Mouse (Mus musculus): ENCODE measurements around the gene Emg1.
"Not testable (repeated sequence)": the region's sequence is repeated elsewhere in the genome, so short reads cannot be mapped to it uniquely, and the experiment has no call there.

The Emg1 gene

DNA sequence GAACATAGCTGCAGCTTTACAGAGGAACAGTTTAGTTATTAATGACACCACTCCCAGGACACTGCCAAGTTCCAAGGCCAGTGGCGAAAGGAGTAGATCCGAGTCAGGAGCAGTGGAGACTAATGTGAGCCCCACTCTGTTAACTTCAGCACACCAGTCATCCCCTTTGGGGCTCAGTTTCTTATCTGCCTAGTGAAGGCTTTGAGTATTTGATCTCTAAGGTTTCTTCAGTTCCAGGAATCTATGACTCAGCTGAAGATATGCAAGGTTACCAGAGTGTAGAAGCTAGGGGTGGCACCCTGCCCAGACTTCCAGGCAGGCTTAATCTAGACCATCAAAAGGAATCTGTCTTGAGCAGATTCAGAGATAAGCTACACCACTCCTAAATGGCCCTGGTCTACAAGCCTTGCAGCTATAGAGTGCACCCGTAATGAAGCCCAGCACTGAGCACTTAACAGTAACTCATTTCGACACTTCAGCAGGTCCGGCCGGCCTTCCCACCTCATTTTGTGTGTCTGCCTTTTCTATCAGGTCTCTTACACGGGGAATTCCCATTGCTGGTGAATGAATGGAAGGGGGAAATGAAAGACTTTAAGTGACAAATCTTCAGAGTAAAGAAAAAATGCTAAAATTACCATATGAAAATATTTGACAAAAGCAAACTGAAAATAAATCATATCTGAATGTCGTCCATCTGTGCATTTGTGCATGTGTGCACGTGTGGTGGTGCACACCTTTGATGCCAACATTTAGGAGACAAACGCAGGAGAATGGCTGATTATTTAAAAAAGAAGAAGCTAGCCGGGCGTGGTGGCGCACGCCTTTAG, 28.2 kb downstream of the Emg1 start:
- peak; percentile 84 for DNase-seq (ENCODE audit: extremely low read depth, low read depth, low spot score)

DNA sequence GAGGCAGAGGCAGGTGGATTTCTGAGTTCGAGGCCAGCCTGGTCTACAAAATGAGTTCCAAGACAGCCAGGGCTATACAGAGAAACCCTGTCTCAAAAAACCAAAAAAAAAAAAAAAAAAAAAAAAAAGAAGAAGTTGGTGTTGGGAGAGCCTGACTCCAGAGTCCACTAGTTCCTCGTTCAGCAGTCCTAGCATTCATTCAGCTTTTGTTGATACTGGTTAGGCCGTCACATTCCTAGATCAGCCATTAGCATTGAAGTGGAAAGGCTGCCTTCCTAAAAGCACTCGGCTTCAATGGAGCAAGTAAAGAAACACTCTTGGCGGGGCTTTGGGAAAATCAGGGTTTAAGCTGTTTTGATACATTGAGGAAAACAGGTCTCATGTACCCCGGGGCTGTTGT, 29.7 kb downstream of the Emg1 start:
- DNase-seq (ENCODE audit: extremely low read depth, low read depth, low spot score) = not testable (repeated sequence)

DNA sequence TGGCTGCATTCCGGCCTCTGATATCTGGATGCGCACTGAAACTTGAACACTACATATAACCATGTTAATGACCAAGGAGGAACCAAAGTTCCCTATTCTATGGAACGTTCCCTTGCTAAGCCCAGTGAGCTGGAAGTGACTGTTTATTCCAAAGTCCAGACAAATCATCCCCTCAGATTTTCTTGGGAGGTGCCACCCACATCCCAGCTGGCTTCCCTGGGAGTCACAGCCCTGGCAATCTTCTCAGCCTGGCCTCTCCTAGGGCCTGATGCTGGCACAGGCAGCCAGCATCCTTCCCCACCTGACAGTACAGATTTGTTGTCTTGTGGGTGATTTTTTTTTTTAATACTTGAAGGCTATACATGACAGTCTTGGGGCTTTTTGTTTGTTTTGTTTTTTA, 32.5 kb downstream of the Emg1 start:
- no peak for DNase-seq (ENCODE audit: extremely low read depth, low read depth, low spot score)

- DNase-seq (ENCODE audit: extremely low read depth, low read depth, low spot score) = no peak
Observed at GRCm38 (mm10) chr6:124678769-124679168, 33.2 kb downstream of the Emg1 start.

GRCm38 (mm10) chr6:124676171-124676570, 35.8 kb downstream of the Emg1 start:
- DNase-seq (ENCODE audit: extremely low read depth, low read depth, low spot score) = no peak

DNA sequence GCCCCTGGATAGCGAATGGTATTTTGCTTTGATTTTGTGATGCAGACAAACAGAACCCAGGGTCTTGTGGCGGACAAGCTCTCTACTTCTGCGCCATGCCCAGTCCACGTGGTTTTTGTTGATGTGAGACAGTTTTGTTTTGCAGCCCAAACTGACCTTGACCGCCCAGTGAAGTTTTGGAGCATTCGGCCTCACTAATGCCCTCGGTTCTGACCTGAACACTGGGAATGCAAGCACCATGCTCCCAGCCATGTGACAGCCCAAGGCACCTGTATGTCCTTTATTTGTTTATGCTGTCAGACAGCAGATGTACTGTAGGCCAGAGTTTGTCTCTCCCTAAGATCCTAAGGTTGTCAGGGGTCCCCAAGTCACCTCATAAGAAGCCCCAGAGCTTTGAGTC, 37.4 kb downstream of the Emg1 start:
- no peak for DNase-seq (ENCODE audit: extremely low read depth, low read depth, low spot score)

DNA sequence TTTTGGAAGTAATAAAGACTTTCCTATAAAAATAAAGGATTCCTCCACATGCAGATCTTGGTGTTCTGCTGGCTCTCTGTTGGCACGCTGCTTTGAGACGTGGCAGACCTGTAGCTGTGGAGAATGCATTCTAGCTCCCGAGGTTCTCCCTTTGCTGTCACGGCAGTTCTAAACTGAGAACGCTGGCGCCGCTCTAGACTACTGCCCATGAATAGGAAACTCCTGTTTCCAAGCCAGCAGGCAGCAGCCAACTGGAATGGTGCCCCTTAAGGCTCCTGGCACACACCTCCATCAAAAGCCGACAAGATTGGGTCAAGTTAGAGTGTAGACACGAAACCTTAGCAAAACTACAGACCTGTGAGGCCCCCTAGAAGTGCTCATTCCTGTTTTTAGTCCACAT, 38.4 kb downstream of the Emg1 start:
- no peak for DNase-seq (ENCODE audit: extremely low read depth, low read depth, low spot score)

- no peak for DNase-seq (ENCODE audit: extremely low read depth, low read depth, low spot score)
Observed at GRCm38 (mm10) chr6:124672100-124672499, 39.9 kb downstream of the Emg1 start.

DNA sequence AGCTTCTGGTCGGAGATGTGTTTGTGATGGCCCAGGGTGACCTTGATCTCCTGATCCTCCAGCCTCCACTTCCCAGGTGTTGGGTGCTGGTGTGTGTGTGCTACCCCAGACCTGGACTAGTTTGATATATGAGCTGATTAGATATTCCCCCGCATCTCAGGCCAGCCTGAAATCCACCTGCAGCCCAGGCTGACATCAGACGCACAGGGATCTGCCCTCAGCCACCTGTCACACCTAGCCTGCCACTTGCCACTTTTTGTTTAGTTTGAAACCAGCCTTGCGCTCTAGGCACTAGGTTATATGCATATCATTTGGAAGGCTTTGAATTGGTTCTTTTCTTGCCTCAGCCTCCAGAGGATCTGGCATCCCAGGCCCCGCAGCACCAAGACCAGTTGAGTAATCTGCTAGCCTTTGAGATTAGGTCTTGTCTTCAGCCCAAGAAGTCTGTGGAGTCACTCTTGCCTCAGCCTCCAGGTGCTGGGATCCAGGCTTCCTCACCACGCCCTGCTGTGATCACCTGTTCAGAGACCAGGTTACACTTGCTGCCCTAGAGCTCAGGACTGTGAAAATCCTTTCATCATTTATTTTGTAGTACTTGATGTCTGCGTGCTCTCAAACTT, 41.6 kb downstream of the Emg1 start:
- DNase-seq (ENCODE audit: extremely low read depth, low read depth, low spot score) = peak; percentile 42

DNA sequence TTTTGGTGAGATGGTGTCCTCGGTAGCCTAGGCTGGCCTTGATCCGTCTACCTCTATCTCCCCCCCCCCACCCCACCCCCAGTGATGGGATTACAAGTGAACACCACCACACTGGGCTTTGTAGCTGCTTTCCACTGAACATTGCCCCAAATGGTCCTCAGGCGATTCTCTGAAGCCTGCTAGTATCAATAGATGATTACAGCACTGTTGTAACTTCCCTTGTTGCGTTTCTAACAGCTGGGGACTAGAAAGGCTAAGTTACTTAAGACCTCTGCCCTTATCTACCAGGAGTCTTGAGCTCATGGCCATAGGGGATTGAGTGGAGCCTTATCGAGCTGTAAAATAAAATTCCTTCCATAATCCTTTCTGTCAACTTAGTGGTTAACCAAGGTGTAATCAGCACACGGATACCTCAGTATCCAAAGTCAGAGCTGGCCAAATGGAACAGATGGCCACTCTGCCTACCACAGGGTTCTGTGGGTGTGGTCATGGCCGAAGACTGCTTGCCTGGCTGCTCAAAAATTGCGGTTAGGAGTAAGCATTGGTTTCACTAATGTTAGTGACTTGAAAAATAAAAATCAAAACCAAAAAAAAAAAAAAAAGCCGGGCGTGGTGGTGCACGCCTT, 42.6 kb downstream of the Emg1 start:
- DNase-seq (ENCODE audit: extremely low read depth, low read depth, low spot score) = no peak

- DNase-seq (ENCODE audit: extremely low read depth, low read depth, low spot score) = no peak
Observed at GRCm38 (mm10) chr6:124665011-124665410, 47.0 kb downstream of the Emg1 start.

DNA sequence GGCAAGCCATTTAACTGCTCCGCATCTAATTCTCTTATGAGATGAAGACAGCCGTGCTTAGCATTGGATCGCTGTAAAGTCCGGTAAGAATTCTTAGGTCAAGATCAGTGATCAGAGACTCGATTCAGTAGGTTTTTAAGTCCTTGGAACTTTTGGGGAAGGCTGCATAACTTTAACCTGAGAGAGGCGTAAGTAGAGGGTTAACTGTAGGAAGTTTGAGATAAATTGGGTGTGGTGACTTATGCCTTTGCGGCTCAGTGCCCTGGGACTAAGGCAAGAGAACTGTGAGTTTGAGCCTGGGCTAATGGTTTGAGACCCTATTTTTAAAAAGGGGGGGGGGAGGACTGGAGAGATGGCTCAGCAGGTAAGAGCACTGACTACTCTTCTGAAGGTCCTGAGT, 47.7 kb downstream of the Emg1 start:
- no peak for DNase-seq (ENCODE audit: extremely low read depth, low read depth, low spot score)

DNA sequence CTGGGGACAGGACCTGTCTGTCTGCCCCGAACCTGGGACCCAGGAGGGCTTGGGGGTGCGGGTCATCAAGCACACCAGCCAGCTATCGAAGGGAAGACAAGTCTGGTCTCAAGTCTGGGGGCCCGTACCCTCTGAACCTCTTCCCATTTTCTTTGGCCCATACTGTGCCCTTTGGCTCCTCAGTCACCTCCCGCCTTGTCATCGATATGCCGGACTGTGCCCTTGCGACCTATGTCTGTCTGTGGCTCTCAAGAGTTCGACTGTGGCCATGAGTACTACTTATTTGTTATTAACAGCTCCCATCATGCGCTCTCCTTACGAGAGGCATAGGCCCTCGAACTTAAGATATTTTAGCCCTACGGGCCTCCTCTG, 48.6 kb downstream of the Emg1 start:
- no peak for DNase-seq (ENCODE audit: extremely low read depth, low read depth, low spot score)

- peak; percentile 45 for DNase-seq (ENCODE audit: extremely low read depth, low read depth, low spot score)
Observed at GRCm38 (mm10) chr6:124662477-124663423, 49.2 kb downstream of the Emg1 start, which contains the start of gene Lpcat3. TSS of gene Lpcat3 (plus strand) at chr6:124663027.

DNA sequence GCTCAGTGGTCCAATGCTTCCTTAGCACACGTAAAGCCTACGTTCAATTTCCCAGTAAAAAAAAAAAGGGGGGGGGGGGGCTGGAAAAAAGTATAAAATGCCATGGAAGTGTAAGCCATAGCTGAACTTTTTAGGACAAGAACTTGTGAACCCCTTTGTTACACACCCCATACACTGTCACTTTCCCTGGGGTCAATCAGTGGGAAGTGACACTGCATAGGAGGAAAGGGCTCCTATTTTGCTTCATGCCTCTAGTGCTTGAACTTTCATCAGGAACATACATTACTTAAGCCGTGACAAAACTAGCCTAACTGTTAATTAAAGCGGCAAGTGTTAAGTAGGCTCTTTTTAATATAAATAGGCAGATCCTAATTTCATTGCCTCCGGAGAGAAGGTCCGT, 50.0 kb downstream of the Emg1 start:
- DNase-seq (ENCODE audit: extremely low read depth, low read depth, low spot score) = no peak

- DNase-seq (ENCODE audit: extremely low read depth, low read depth, low spot score) = no peak
Observed at GRCm38 (mm10) chr6:124661156-124661806, 50.7 kb downstream of the Emg1 start.

GRCm38 (mm10) chr6:124658067-124658466, 53.9 kb downstream of the Emg1 start:
- DNase-seq (ENCODE audit: extremely low read depth, low read depth, low spot score) = no peak

- no peak for DNase-seq (ENCODE audit: extremely low read depth, low read depth, low spot score)
Observed at GRCm38 (mm10) chr6:124655893-124656292, 56.1 kb downstream of the Emg1 start.

Measured in fat pad, adult 2 months (tissue).